Mouse (Mus musculus) CH12.LX (cell line): ENCODE measurements around the gene Pml.

Experiments
- CTCF ChIP-seq, 2 experiments: IDR thresholded peaks in 1 of 2; conservative IDR thresholded peaks in 1 of 2; 2 replicates each; pipeline ENCODE4 v1.5.1; 2011 to 2012; ENCODE audit warnings: low read depth in 2 of 2, low read length in 2 of 2, improper control_type of control experiment in 1 of 2, inconsistent platforms in 1 of 2, mild to moderate bottlenecking in 1 of 2, moderate library complexity in 1 of 2
- JUND ChIP-seq: conservative IDR thresholded peaks from 2 replicates; pipeline ENCODE4 v1.6.1; 2011; ENCODE audit warnings: low read depth, low read length, improper control_type of control experiment
- MAX ChIP-seq: IDR thresholded peaks from 2 replicates; pipeline ENCODE4 v1.6.1; 2011; ENCODE audit warnings: low read length, improper control_type of control experiment

- no peak for TF ChIP-seq JUND
- no peak for TF ChIP-seq CTCF (conservative IDR thresholded peaks at IDR 0.05 in 1 of 2, IDR thresholded peaks at IDR 0.05 in 1 of 2; ENCODE audit: low read depth in 2 of 2, low read length in 2 of 2)
- no peak for TF ChIP-seq MAX
These were observed 24.6 kb upstream of the Pml start for GRCm38 (mm10) chr9:58274101-58274604.
